In the genomic region with DNA sequence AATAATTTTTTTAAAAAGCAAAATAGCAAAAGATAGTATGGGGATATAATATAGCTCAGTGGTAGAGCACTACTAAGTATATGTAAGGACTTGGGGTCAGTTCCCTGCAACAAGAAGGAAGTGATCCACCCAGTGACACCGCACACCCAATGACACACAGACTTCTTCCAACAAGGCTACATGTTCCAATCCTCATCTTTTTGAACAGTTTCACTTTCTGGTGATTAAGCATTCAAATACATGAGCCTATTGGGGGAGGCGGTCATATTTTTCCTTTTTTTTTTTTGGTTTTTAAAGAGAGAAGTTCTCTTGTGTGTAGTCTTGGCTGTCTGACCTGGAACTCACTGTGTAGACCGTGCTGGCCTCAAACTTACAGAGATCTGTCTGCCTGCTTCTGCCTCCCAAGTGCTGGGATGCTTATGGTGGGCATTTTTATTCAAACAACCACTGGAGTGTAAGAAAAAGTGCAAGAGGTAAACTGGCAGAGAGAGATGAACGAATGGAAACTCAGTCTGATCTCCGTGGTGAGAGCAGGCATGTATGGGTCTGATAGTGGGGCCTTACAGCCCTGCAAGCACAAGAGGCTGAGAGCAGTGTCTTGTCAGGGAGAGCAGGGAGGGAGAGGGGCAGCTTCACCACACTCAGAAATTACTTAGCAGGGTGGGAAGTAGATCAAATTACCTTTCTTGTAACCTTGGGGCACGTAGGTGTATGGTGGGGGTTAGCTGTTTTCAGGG, we compare ENCODE assay signal across 18 mouse cellular contexts. TPM values are rescaled to one million over a fixed set of nuclear protein-coding genes. Genes with fewer than 3 reads are reported as not detected.
DNase-seq lines count a peak whose midpoint lies in the region; ATAC-seq and TF ChIP-seq lines count a peak whose summit lies in the region.
"Had no signal": no experiment of that assay in that cellular context is flagged by ENCODE, and none has a peak within 500 bp of the region (broad histone marks: within the 10 kb centered on the region; RNA-seq: fewer than 3 reads in every experiment).

No protein-coding gene starts in this region.

- TF ChIP-seq EP300 in CH12.LX (IDR thresholded peaks at IDR 0.05; ENCODE audit: low read length): peak; percentile 54; the same call in 1 of the 2 replicates
- no peak for TF ChIP-seq EP300 in stomach, postnatal 0 days (optimal IDR thresholded peaks at IDR 0.05)

- 0 out of 2 replicates have a peak overlapping the region, but pooled peaks have one; percentile 4 for H3K27ac ChIP-seq in hindbrain, embryonic 13.5 days
- H3K27ac ChIP-seq in hindbrain, embryonic 12.5 days: no peak overlapping the region
- peak overlapping the region; percentile 20 for H3K27ac ChIP-seq in CH12.LX (ENCODE audit: insufficient read depth, low read depth)
- H3K27ac ChIP-seq in liver, embryonic 16.5 days (ENCODE audit: low read length): no peak overlapping the region
- no peak overlapping the region for H3K27ac ChIP-seq in stomach, postnatal 0 days (replicated peaks)
- H3K27ac ChIP-seq: hindbrain, embryonic 10.5 days had no signal

- WGBS in hindbrain, embryonic 13.5 days: 48% methylated on average over 6 of the region's 6 CpGs
- WGBS in hindbrain, embryonic 12.5 days: 44% methylated on average over 6 of the region's 6 CpGs
- 39% methylated on average over 6 of the region's 6 CpGs for WGBS in liver, embryonic 16.5 days (ENCODE audit: insufficient replicate concordance)
- WGBS in stomach, postnatal 0 days: 50% methylated on average over 6 of the region's 6 CpGs

- DNase-seq in CH12.LX (ENCODE audit: extremely low read depth) (peak; percentile 74), liver (peak; percentile 28)
- no peak for DNase-seq in stomach, postnatal 0 days (ENCODE audit: low spot score)
- DNase-seq: adrenal gland, postnatal 10 days; cerebellum, adult 18-20 months; cerebellum, postnatal 25 days; kidney, adult 9 months; layer of hippocampus, postnatal 36 days; lung, postnatal 10 days; retina, postnatal 1 day; right cerebral cortex, postnatal 4 days had no signal

- H3K9me3 ChIP-seq in hindbrain, embryonic 13.5 days: no peaks in the 10 kb centered on the region
- no peaks in the 10 kb centered on the region for H3K9me3 ChIP-seq in hindbrain, embryonic 12.5 days (replicated peaks)
- no peaks in the 10 kb centered on the region for H3K9me3 ChIP-seq in CH12.LX (replicated peaks; ENCODE audit: low read length)
- no peaks in the 10 kb centered on the region for H3K9me3 ChIP-seq in liver, embryonic 16.5 days (replicated peaks; ENCODE audit: control insufficient read depth, low read length)
- H3K9me3 ChIP-seq in stomach, postnatal 0 days (ENCODE audit: control insufficient read depth, low read length): no peaks in the 10 kb centered on the region
- H3K9me3 ChIP-seq: hindbrain, embryonic 10.5 days had no signal

- dilution Hi-C loops in CH12.LX (cut with MboI; ENCODE audit: extremely low pct_ligation_motif_present, extremely low pct_unique_long_range_greater_than_20kb, low sequenced_read_pairs): no loop called here

- in situ Hi-C loops in CH12.LX (cut with MboI; ENCODE audit: low pct_ligation_motif_present, low pct_unique_long_range_greater_than_20kb, low sequenced_read_pairs): loop anchor here (5.0 kb wide), 1 partner anchor 89 kb away; no protein-coding TSS in a partner anchor

- TF ChIP-seq POLR2A in CH12.LX (IDR thresholded peaks at IDR 0.05; ENCODE audit: low read depth, low read length): no peak; the same call in 1 of the 2 replicates

- no peaks in the 10 kb centered on the region for H3K27me3 ChIP-seq in hindbrain, embryonic 13.5 days
- H3K27me3 ChIP-seq in hindbrain, embryonic 12.5 days: no peaks in the 10 kb centered on the region
- H3K27me3 ChIP-seq in CH12.LX (replicated peaks): no peaks in the 10 kb centered on the region
- H3K27me3 ChIP-seq in liver, embryonic 16.5 days (ENCODE audit: control insufficient read depth, insufficient read depth, low read depth, low read length): no peaks in the 10 kb centered on the region
- no peaks in the 10 kb centered on the region for H3K27me3 ChIP-seq in stomach, postnatal 0 days (ENCODE audit: control insufficient read depth, insufficient read depth, low read length)

- H3K4me1 ChIP-seq in hindbrain, embryonic 13.5 days (replicated peaks): no peaks in the 10 kb centered on the region
- H3K4me1 ChIP-seq in hindbrain, embryonic 12.5 days: peaks cover 5% of the 10 kb centered on the region; the same call in 1 of the 2 replicates
- peaks cover 3 to 41% of the 10 kb centered on the region in 2 experiments; a peak in 3 of 4 replicates for H3K4me1 ChIP-seq in CH12.LX (ENCODE audit: control insufficient read depth in 1 of 2, insufficient read depth in 2 of 2)
- H3K4me1 ChIP-seq in liver, embryonic 16.5 days (ENCODE audit: control insufficient read depth, low read depth, low read length): peaks cover 7% of the 10 kb centered on the region; the same call in 1 of the 2 replicates
- H3K4me1 ChIP-seq in stomach, postnatal 0 days (replicated peaks; ENCODE audit: control insufficient read depth, insufficient read depth): no peaks in the 10 kb centered on the region

- no peak for TF ChIP-seq CTCF in CH12.LX (conservative IDR thresholded peaks at IDR 0.05 in 1 of 2, IDR thresholded peaks at IDR 0.05 in 1 of 2; ENCODE audit: low read depth in 2 of 2, low read length in 2 of 2)
- no peak for TF ChIP-seq CTCF in stomach, postnatal 0 days (IDR thresholded peaks at IDR 0.05; ENCODE audit: low read depth)

- H3K4me2 ChIP-seq in hindbrain, embryonic 13.5 days: no peak overlapping the region
- no peak overlapping the region for H3K4me2 ChIP-seq in hindbrain, embryonic 12.5 days (replicated peaks)
- H3K4me2 ChIP-seq in CH12.LX (ENCODE audit: insufficient read depth, low read depth, poor library complexity, severe bottlenecking): peak overlapping the region; percentile 71
- no peak overlapping the region for H3K4me2 ChIP-seq in liver, embryonic 16.5 days (ENCODE audit: low read depth, low read length)
- no peak overlapping the region for H3K4me2 ChIP-seq in stomach, postnatal 0 days (replicated peaks; ENCODE audit: low read depth)

- H3K36me3 ChIP-seq in hindbrain, embryonic 13.5 days: no peaks in the 10 kb centered on the region
- H3K36me3 ChIP-seq in hindbrain, embryonic 12.5 days: no peaks in the 10 kb centered on the region
- no peaks in the 10 kb centered on the region for H3K36me3 ChIP-seq in CH12.LX (replicated peaks in 1 of 2; ENCODE audit: control insufficient read depth in 1 of 2, insufficient read depth in 1 of 2, low read length in 1 of 2)
- no peaks in the 10 kb centered on the region for H3K36me3 ChIP-seq in liver, embryonic 16.5 days (ENCODE audit: control insufficient read depth, insufficient read depth)
- no peaks in the 10 kb centered on the region for H3K36me3 ChIP-seq in stomach, postnatal 0 days (ENCODE audit: control insufficient read depth, insufficient read depth, low read length)
- H3K36me3 ChIP-seq: hindbrain, embryonic 10.5 days had no signal

- no peak for TF ChIP-seq RAD21 in CH12.LX (IDR thresholded peaks at IDR 0.05; ENCODE audit: low read depth, low read length)

- no peak overlapping the region for H3K9ac ChIP-seq in hindbrain, embryonic 13.5 days
- H3K9ac ChIP-seq in hindbrain, embryonic 12.5 days: no peak overlapping the region
- peak overlapping the region; percentile 18; the same call in 1 of the 2 replicates for H3K9ac ChIP-seq in CH12.LX (ENCODE audit: insufficient read depth, low read depth)
- no peak overlapping the region for H3K9ac ChIP-seq in liver, embryonic 16.5 days (ENCODE audit: low read depth, low read length)
- H3K9ac ChIP-seq in stomach, postnatal 0 days (ENCODE audit: low read length): no peak overlapping the region

- ATAC-seq in hindbrain, embryonic 13.5 days (ENCODE audit: low FRiP score): no peak
- ATAC-seq in hindbrain, embryonic 12.5 days (ENCODE audit: low FRiP score): no peak
- peak; percentile 43; the same call in 1 of the 2 replicates for ATAC-seq in liver, embryonic 16.5 days (ENCODE audit: low read depth)
- ATAC-seq in erythroid progenitor cell, adult 5-6 weeks (replicated peaks; ENCODE audit: low FRiP score, poor library complexity, severe bottlenecking): no peak
- ATAC-seq in activated CD4-positive, CD25-positive, alpha-beta regulatory T cell, adult 4 months: no peak
- ATAC-seq in stomach, postnatal 0 days (ENCODE audit: low FRiP score, low TSS enrichment): no peak

- no peaks in the 10 kb centered on the region for H3K79me2 ChIP-seq in CH12.LX (replicated peaks; ENCODE audit: control insufficient read depth, extremely low read depth, insufficient read depth, poor library complexity, severe bottlenecking)

- no peak overlapping the region for H3K4me3 ChIP-seq in hindbrain, embryonic 13.5 days
- no peak overlapping the region for H3K4me3 ChIP-seq in hindbrain, embryonic 12.5 days
- H3K4me3 ChIP-seq in CH12.LX (replicated peaks in 1 of 3; ENCODE audit: low read depth in 2 of 3, low read length in 2 of 3, poor library complexity in 1 of 3): no peak overlapping the region
- H3K4me3 ChIP-seq in liver, embryonic 16.5 days (ENCODE audit: low read depth, low read length): no peak overlapping the region
- no peak overlapping the region for H3K4me3 ChIP-seq in stomach, postnatal 0 days (ENCODE audit: low read depth, low read length)
- H3K4me3 ChIP-seq: hindbrain, embryonic 10.5 days had no signal

RNA-seq across cellular contexts. Expression of a gene that starts 28.2 kb away (rescaled TPM):
- 1.00 and 1.0 TPM in 2 replicates for polyA plus RNA-seq in hindbrain, embryonic 13.5 days (2015; fragmentation: Nextera tagmentation; extraction: Ambion mirVana)
- 0.10 and 0.38 TPM in 2 replicates for polyA plus RNA-seq in hindbrain, embryonic 12.5 days (2016; fragmentation: Nextera tagmentation; extraction: Ambion mirVana)
- total RNA-seq in CH12.LX (2012; rRNA removed): 1.4 and 1.5 TPM in 2 replicates
- total RNA-seq in CH12.LX (2014; rRNA removed): 1.4 and 2.1 TPM in 2 replicates
- 1.3 and 1.6 TPM in 2 replicates for polyA plus RNA-seq in CH12.LX (2012; ENCODE audit: insufficient read length, low read depth)
- 0.08 and 0.21 TPM in 2 replicates for polyA plus RNA-seq in liver, embryonic 16.5 days (2015; fragmentation: Nextera tagmentation; extraction: Ambion mirVana)
- 8.8 TPM in 1 of 2 replicates, not detected in the other for total RNA-seq in erythroid progenitor cell, adult 5-6 weeks (2015; ENCODE audit: low replicate concordance)
- total RNA-seq in erythroid progenitor cell, adult 5-6 weeks (2017; ENCODE audit: low replicate concordance): not detected in 2 replicates
- under 1 TPM; 0.22 to 0.58 TPM for polyA plus RNA-seq in activated CD4-positive, CD25-positive, alpha-beta regulatory T cell, adult 4 months (2017; shearing (Covaris generic))
- polyA plus RNA-seq in stomach, postnatal 0 days (2015; fragmentation: Nextera tagmentation; extraction: Ambion mirVana): 0.98 and 1.6 TPM in 2 replicates
- total RNA-seq: gastrocnemius, adult 8-10 months had no signal
- polyA plus RNA-seq: hindbrain, embryonic 10.5 days had no signal

RNA-seq across cellular contexts. Expression of a gene that starts 28.3 kb away (rescaled TPM):
- polyA plus RNA-seq in hindbrain, embryonic 13.5 days (2015; fragmentation: Nextera tagmentation; extraction: Ambion mirVana): 5.1 and 6.2 TPM in 2 replicates
- polyA plus RNA-seq in hindbrain, embryonic 12.5 days (2016; fragmentation: Nextera tagmentation; extraction: Ambion mirVana): 8.6 and 10.1 TPM in 2 replicates
- 5.3 and 6.8 TPM in 2 replicates for total RNA-seq in CH12.LX (2012; rRNA removed)
- total RNA-seq in CH12.LX (2014; rRNA removed): 5.6 and 6.3 TPM in 2 replicates
- polyA plus RNA-seq in CH12.LX (2012; ENCODE audit: insufficient read length, low read depth): 4.8 and 6.1 TPM in 2 replicates
- polyA plus RNA-seq in liver, embryonic 16.5 days (2015; fragmentation: Nextera tagmentation; extraction: Ambion mirVana): 3.9 and 4.4 TPM in 2 replicates
- total RNA-seq in erythroid progenitor cell, adult 5-6 weeks (2015; ENCODE audit: low replicate concordance): 5.0 and 5.4 TPM in 2 replicates
- total RNA-seq in erythroid progenitor cell, adult 5-6 weeks (2017; ENCODE audit: low replicate concordance): 13.2 and 14.8 TPM in 2 replicates
- 1 to 10 TPM; 1.2 to 1.6 TPM for polyA plus RNA-seq in activated CD4-positive, CD25-positive, alpha-beta regulatory T cell, adult 4 months (2017; shearing (Covaris generic))
- polyA plus RNA-seq in stomach, postnatal 0 days (2015; fragmentation: Nextera tagmentation; extraction: Ambion mirVana): 1.7 and 1.8 TPM in 2 replicates

Comparison
In these comparisons a context has a peak if more than half of its experiments do, and no peak if none do; other contexts are left out.
1. H3K27ac ChIP-seq: peak in hindbrain, embryonic 13.5 days (single experiment) and CH12.LX (single experiment); none in hindbrain, embryonic 12.5 days (single experiment), liver, embryonic 16.5 days (single experiment) and stomach, postnatal 0 days (single experiment).